Mouse (Mus musculus): Measurements from ENCODE around the gene Slc25a19. TPM values are rescaled to one million over a fixed set of nuclear protein-coding genes. Genes with fewer than 3 reads are reported as not detected.

Slc25a19 gene
- polyA plus RNA-seq, 1 experiment: 98.5 TPM

GRCm38 (mm10) chr11:115598309-115598708 is 29.8 kb downstream of the Slc25a19 start:
- WGBS: 56% methylated on average over 4 of the region's 4 CpGs
- H3K36me3 ChIP-seq (ENCODE audit: control insufficient read depth, insufficient read depth, low read length): peaks cover 21% of the 10 kb centered on the region
- TF ChIP-seq POLR2A (IDR thresholded peaks at IDR 0.05; ENCODE audit: control insufficient read depth, extremely low read depth, insufficient read depth, low read length, poor library complexity) (no peak), CTCF (IDR thresholded peaks at IDR 0.05; ENCODE audit: borderline replicate concordance, control insufficient read depth, extremely low read depth, insufficient read depth, low read length, poor library complexity) (no peak)
- no peaks in the 10 kb centered on the region for H3K27me3 ChIP-seq (ENCODE audit: control insufficient read depth, insufficient read depth, low read length)
- DNase-seq: no peak
- peaks cover 12% of the 10 kb centered on the region for H3K4me1 ChIP-seq (replicated peaks; ENCODE audit: control insufficient read depth, insufficient read depth, low read length)
- H3K4me3 ChIP-seq (ENCODE audit: control insufficient read depth, insufficient read depth, low read length): no peak overlapping the region
- no peak overlapping the region for H3K27ac ChIP-seq (ENCODE audit: control insufficient read depth, insufficient read depth, low read length)

- DNase-seq: no peak
- TF ChIP-seq POLR2A (IDR thresholded peaks at IDR 0.05; ENCODE audit: control insufficient read depth, extremely low read depth, insufficient read depth, low read length, poor library complexity) (no peak), CTCF (IDR thresholded peaks at IDR 0.05; ENCODE audit: borderline replicate concordance, control insufficient read depth, extremely low read depth, insufficient read depth, low read length, poor library complexity) (no peak)
- H3K36me3 ChIP-seq (ENCODE audit: control insufficient read depth, insufficient read depth, low read length): peaks cover 49% of the 10 kb centered on the region
- WGBS: over 99% methylated on average over 3 of the region's 3 CpGs
- no peak overlapping the region for H3K4me3 ChIP-seq (ENCODE audit: control insufficient read depth, insufficient read depth, low read length)
- H3K27ac ChIP-seq (ENCODE audit: control insufficient read depth, insufficient read depth, low read length): no peak overlapping the region
- no peaks in the 10 kb centered on the region for H3K4me1 ChIP-seq (replicated peaks; ENCODE audit: control insufficient read depth, insufficient read depth, low read length)
- H3K27me3 ChIP-seq (ENCODE audit: control insufficient read depth, insufficient read depth, low read length): no peaks in the 10 kb centered on the region
Measured at GRCm38 (mm10) chr11:115595209-115595608, 32.9 kb downstream of the Slc25a19 start.

- peaks cover 83% of the 10 kb centered on the region for H3K36me3 ChIP-seq (ENCODE audit: control insufficient read depth, insufficient read depth, low read length)
- H3K27me3 ChIP-seq (ENCODE audit: control insufficient read depth, insufficient read depth, low read length): no peaks in the 10 kb centered on the region
- no peak overlapping the region for H3K4me3 ChIP-seq (ENCODE audit: control insufficient read depth, insufficient read depth, low read length)
- 85% methylated on average over 2 of the region's 2 CpGs for WGBS
- no peak overlapping the region for H3K27ac ChIP-seq (ENCODE audit: control insufficient read depth, insufficient read depth, low read length)
- no peaks in the 10 kb centered on the region for H3K4me1 ChIP-seq (replicated peaks; ENCODE audit: control insufficient read depth, insufficient read depth, low read length)
- no peak for DNase-seq
- TF ChIP-seq CTCF (IDR thresholded peaks at IDR 0.05; ENCODE audit: borderline replicate concordance, control insufficient read depth, extremely low read depth, insufficient read depth, low read length, poor library complexity) (no peak), POLR2A (IDR thresholded peaks at IDR 0.05; ENCODE audit: control insufficient read depth, extremely low read depth, insufficient read depth, low read length, poor library complexity) (no peak)
Measured at GRCm38 (mm10) chr11:115590526-115591075, 37.5 kb downstream of the Slc25a19 start.

- 97% methylated on average over 9 of the region's 9 CpGs for WGBS
- H3K4me1 ChIP-seq (replicated peaks; ENCODE audit: control insufficient read depth, insufficient read depth, low read length): no peaks in the 10 kb centered on the region
- DNase-seq: no peak
- TF ChIP-seq CTCF (IDR thresholded peaks at IDR 0.05; ENCODE audit: borderline replicate concordance, control insufficient read depth, extremely low read depth, insufficient read depth, low read length, poor library complexity) (no peak), POLR2A (IDR thresholded peaks at IDR 0.05; ENCODE audit: control insufficient read depth, extremely low read depth, insufficient read depth, low read length, poor library complexity) (no peak)
- no peaks in the 10 kb centered on the region for H3K27me3 ChIP-seq (ENCODE audit: control insufficient read depth, insufficient read depth, low read length)
- no peak overlapping the region for H3K27ac ChIP-seq (ENCODE audit: control insufficient read depth, insufficient read depth, low read length)
- H3K4me3 ChIP-seq (ENCODE audit: control insufficient read depth, insufficient read depth, low read length): no peak overlapping the region
- H3K36me3 ChIP-seq (ENCODE audit: control insufficient read depth, insufficient read depth, low read length): peaks cover 96% of the 10 kb centered on the region
Measured at GRCm38 (mm10) chr11:115587984-115588383, 40.1 kb downstream of the Slc25a19 start.

GRCm38 (mm10) chr11:115586403-115586802 is 41.7 kb downstream of the Slc25a19 start:
- H3K36me3 ChIP-seq (ENCODE audit: control insufficient read depth, insufficient read depth, low read length): peaks cover 96% of the 10 kb centered on the region
- no peak for TF ChIP-seq CTCF (IDR thresholded peaks at IDR 0.05; ENCODE audit: borderline replicate concordance, control insufficient read depth, extremely low read depth, insufficient read depth, low read length, poor library complexity)
- no peak for TF ChIP-seq POLR2A (IDR thresholded peaks at IDR 0.05; ENCODE audit: control insufficient read depth, extremely low read depth, insufficient read depth, low read length, poor library complexity)
- no peaks in the 10 kb centered on the region for H3K4me1 ChIP-seq (replicated peaks; ENCODE audit: control insufficient read depth, insufficient read depth, low read length)
- WGBS: 98% methylated on average over 9 of the region's 9 CpGs
- no peak overlapping the region for H3K27ac ChIP-seq (ENCODE audit: control insufficient read depth, insufficient read depth, low read length)
- H3K4me3 ChIP-seq (ENCODE audit: control insufficient read depth, insufficient read depth, low read length): no peak overlapping the region
- DNase-seq: no peak
- no peaks in the 10 kb centered on the region for H3K27me3 ChIP-seq (ENCODE audit: control insufficient read depth, insufficient read depth, low read length)

- H3K27ac ChIP-seq (ENCODE audit: control insufficient read depth, insufficient read depth, low read length): no peak overlapping the region
- TF ChIP-seq POLR2A (IDR thresholded peaks at IDR 0.05; ENCODE audit: control insufficient read depth, extremely low read depth, insufficient read depth, low read length, poor library complexity): no peak
- TF ChIP-seq CTCF (IDR thresholded peaks at IDR 0.05; ENCODE audit: borderline replicate concordance, control insufficient read depth, extremely low read depth, insufficient read depth, low read length, poor library complexity): no peak
- H3K4me1 ChIP-seq (replicated peaks; ENCODE audit: control insufficient read depth, insufficient read depth, low read length): no peaks in the 10 kb centered on the region
- H3K36me3 ChIP-seq (ENCODE audit: control insufficient read depth, insufficient read depth, low read length): peaks cover 92% of the 10 kb centered on the region
- 94% methylated on average over 7 of the region's 7 CpGs for WGBS
- H3K27me3 ChIP-seq (ENCODE audit: control insufficient read depth, insufficient read depth, low read length): no peaks in the 10 kb centered on the region
- DNase-seq: no peak
- no peak overlapping the region for H3K4me3 ChIP-seq (ENCODE audit: control insufficient read depth, insufficient read depth, low read length)
Measured at GRCm38 (mm10) chr11:115585573-115586100, 42.5 kb downstream of the Slc25a19 start.
